Comparison of ENCODE assay signal across 25 mouse cellular contexts in genomic region chr10:89102025-89102424, GRCm38 (mm10).
DNase-seq lines count a peak whose midpoint lies in the region; ATAC-seq and TF ChIP-seq lines count a peak whose summit lies in the region.
"Had no signal": no experiment of that assay in that cellular context is flagged by ENCODE, and none has a peak within 500 bp of the region (broad histone marks: within the 10 kb centered on the region; RNA-seq: fewer than 3 reads in every experiment).

No protein-coding gene starts in this region.

- TF ChIP-seq POLR2A in brain, embryonic 14.5 days (IDR thresholded peaks at IDR 0.05; ENCODE audit: borderline replicate concordance, extremely low read depth, insufficient read depth, insufficient read length, poor library complexity, severe bottlenecking), result no peak

- H3K9me3 ChIP-seq in hindbrain, embryonic 14.5 days (ENCODE audit: control insufficient read depth, low read length), result no peaks in the 10 kb centered on the region
- H3K9me3 ChIP-seq in hindbrain, embryonic 12.5 days (replicated peaks), result no peaks in the 10 kb centered on the region
- no peaks in the 10 kb centered on the region for H3K9me3 ChIP-seq in midbrain, embryonic 13.5 days
- no peaks in the 10 kb centered on the region for H3K9me3 ChIP-seq in midbrain, embryonic 14.5 days (ENCODE audit: control insufficient read depth, low read length)
- no peaks in the 10 kb centered on the region for H3K9me3 ChIP-seq in neural tube, embryonic 13.5 days
- H3K9me3 ChIP-seq: heart, embryonic 12.5 days; liver, embryonic 12.5 days; stomach, embryonic 15.5 days had no signal

- no peaks in the 10 kb centered on the region for H3K27me3 ChIP-seq in hindbrain, embryonic 14.5 days (ENCODE audit: control insufficient read depth, insufficient read depth, low read length)
- H3K27me3 ChIP-seq in hindbrain, embryonic 12.5 days, result no peaks in the 10 kb centered on the region
- no peaks in the 10 kb centered on the region for H3K27me3 ChIP-seq in midbrain, embryonic 13.5 days
- H3K27me3 ChIP-seq in midbrain, embryonic 14.5 days (ENCODE audit: control insufficient read depth, insufficient read depth, low read length), result no peaks in the 10 kb centered on the region
- H3K27me3 ChIP-seq in neural tube, embryonic 13.5 days, result no peaks in the 10 kb centered on the region
- H3K27me3 ChIP-seq: heart, embryonic 12.5 days; liver, embryonic 12.5 days; stomach, embryonic 15.5 days had no signal

- H3K36me3 ChIP-seq in hindbrain, embryonic 14.5 days (replicated peaks; ENCODE audit: control insufficient read depth, insufficient read depth), result no peaks in the 10 kb centered on the region
- H3K36me3 ChIP-seq in hindbrain, embryonic 12.5 days, result no peaks in the 10 kb centered on the region
- no peaks in the 10 kb centered on the region for H3K36me3 ChIP-seq in midbrain, embryonic 13.5 days
- H3K36me3 ChIP-seq in midbrain, embryonic 14.5 days (ENCODE audit: control insufficient read depth, insufficient read depth, low read length), result no peaks in the 10 kb centered on the region
- H3K36me3 ChIP-seq in neural tube, embryonic 13.5 days, result no peaks in the 10 kb centered on the region
- H3K36me3 ChIP-seq: heart, embryonic 12.5 days; liver, embryonic 12.5 days; stomach, embryonic 15.5 days had no signal

- no peak overlapping the region for H3K9ac ChIP-seq in hindbrain, embryonic 14.5 days
- H3K9ac ChIP-seq in hindbrain, embryonic 12.5 days, result no peak overlapping the region
- no peak overlapping the region for H3K9ac ChIP-seq in midbrain, embryonic 13.5 days (replicated peaks)
- H3K9ac ChIP-seq in midbrain, embryonic 14.5 days (replicated peaks; ENCODE audit: low read length), result no peak overlapping the region
- H3K9ac ChIP-seq in neural tube, embryonic 13.5 days, result no peak overlapping the region
- H3K9ac ChIP-seq: heart, embryonic 12.5 days; liver, embryonic 12.5 days; liver, postnatal 0 days; stomach, embryonic 15.5 days had no signal

- no peak overlapping the region for H3K4me3 ChIP-seq in hindbrain, embryonic 14.5 days (replicated peaks; ENCODE audit: low read length)
- no peak overlapping the region for H3K4me3 ChIP-seq in hindbrain, embryonic 12.5 days
- H3K4me3 ChIP-seq in midbrain, embryonic 13.5 days (replicated peaks), result no peak overlapping the region
- H3K4me3 ChIP-seq in midbrain, embryonic 14.5 days (replicated peaks; ENCODE audit: low read depth, low read length), result no peak overlapping the region
- H3K4me3 ChIP-seq in neural tube, embryonic 13.5 days, result no peak overlapping the region
- H3K4me3 ChIP-seq: gastrocnemius, adult 2 months; heart, adult 2 months; heart, embryonic 12.5 days; liver, embryonic 12.5 days; stomach, embryonic 15.5 days had no signal

- no peaks in the 10 kb centered on the region for H3K4me1 ChIP-seq in hindbrain, embryonic 14.5 days (replicated peaks; ENCODE audit: control insufficient read depth, insufficient read depth, low read length)
- H3K4me1 ChIP-seq in hindbrain, embryonic 12.5 days, result no peaks in the 10 kb centered on the region
- 0 out of 2 replicates have a peak, but pooled peaks cover 3% of the 10 kb centered on the region for H3K4me1 ChIP-seq in midbrain, embryonic 13.5 days (replicated peaks)
- no peaks in the 10 kb centered on the region for H3K4me1 ChIP-seq in midbrain, embryonic 14.5 days (ENCODE audit: control insufficient read depth, insufficient read depth, low read length)
- H3K4me1 ChIP-seq in neural tube, embryonic 13.5 days (replicated peaks), result peaks cover 6% of the 10 kb centered on the region
- H3K4me1 ChIP-seq: heart, embryonic 12.5 days; liver, embryonic 12.5 days; stomach, embryonic 15.5 days had no signal

- WGBS in hindbrain, embryonic 14.5 days, result 47% methylated on average over 7 of the region's 7 CpGs
- WGBS in hindbrain, embryonic 12.5 days, result 56% methylated on average over 7 of the region's 7 CpGs
- WGBS in midbrain, embryonic 13.5 days, result 67% methylated on average over 7 of the region's 7 CpGs
- WGBS in midbrain, embryonic 14.5 days, result 64% methylated on average over 7 of the region's 7 CpGs
- WGBS in neural tube, embryonic 13.5 days, result 35% methylated on average over 7 of the region's 7 CpGs

- 0 out of 2 replicates have a peak overlapping the region, but pooled peaks have one; percentile 26 for H3K27ac ChIP-seq in hindbrain, embryonic 14.5 days
- no peak overlapping the region for H3K27ac ChIP-seq in hindbrain, embryonic 12.5 days
- H3K27ac ChIP-seq in midbrain, embryonic 13.5 days, result no peak overlapping the region
- H3K27ac ChIP-seq in midbrain, embryonic 14.5 days (replicated peaks; ENCODE audit: low read depth, low read length), result no peak overlapping the region
- H3K27ac ChIP-seq in neural tube, embryonic 13.5 days (replicated peaks), result 0 out of 2 replicates have a peak overlapping the region, but pooled peaks have one; percentile 38
- H3K27ac ChIP-seq: gastrocnemius, adult 2 months; heart, adult 2 months; liver, embryonic 12.5 days; macrophage; stomach, embryonic 15.5 days had no signal

- ATAC-seq in hindbrain, embryonic 14.5 days (ENCODE audit: low FRiP score), result no peak
- ATAC-seq in hindbrain, embryonic 12.5 days (ENCODE audit: low FRiP score), result no peak
- ATAC-seq in midbrain, embryonic 13.5 days, result peak; percentile 48; the same call in 1 of the 2 replicates
- ATAC-seq in midbrain, embryonic 14.5 days (ENCODE audit: low FRiP score, low TSS enrichment), result no peak
- peak; percentile 59; the same call in 1 of the 2 replicates for ATAC-seq in neural tube, embryonic 13.5 days (ENCODE audit: low read depth)
- ATAC-seq: forebrain, embryonic 14.5 days; intestine, postnatal 0 days; liver, embryonic 12.5 days; liver, postnatal 0 days; lung, postnatal 0 days had no signal

- TF ChIP-seq CTCF in brain, embryonic 14.5 days (IDR thresholded peaks at IDR 0.05; ENCODE audit: borderline replicate concordance, extremely low read depth, insufficient read depth, insufficient read length), result no peak

- H3K4me2 ChIP-seq in hindbrain, embryonic 14.5 days (replicated peaks), result no peak overlapping the region
- no peak overlapping the region for H3K4me2 ChIP-seq in hindbrain, embryonic 12.5 days (replicated peaks)
- H3K4me2 ChIP-seq in midbrain, embryonic 13.5 days (replicated peaks), result no peak overlapping the region
- no peak overlapping the region for H3K4me2 ChIP-seq in midbrain, embryonic 14.5 days (ENCODE audit: low read length)
- no peak overlapping the region for H3K4me2 ChIP-seq in neural tube, embryonic 13.5 days
- H3K4me2 ChIP-seq: heart, embryonic 12.5 days; liver, embryonic 12.5 days; stomach, embryonic 15.5 days had no signal

- no peak for DNase-seq in hindbrain, embryonic 14.5 days (ENCODE audit: low spot score)
- no peak for DNase-seq in midbrain, embryonic 14.5 days
- DNase-seq in brain, embryonic 14.5 days (ENCODE audit: low read depth), result peak; percentile 35
- no peak for DNase-seq in gastrocnemius, postnatal 4 days (ENCODE audit: low spot score in 2 of 2)
- DNase-seq: adrenal gland, postnatal 25 days; cerebellum, adult 2 months; cerebellum, postnatal 36 days; gastrocnemius, adult 2 months; gastrocnemius, postnatal 36 days; heart, adult 2 months; heart, postnatal 4 days; kidney, adult 9 months; kidney, postnatal 10 days; liver, postnatal 0 days; right cerebral cortex, postnatal 14 days had no signal

Comparison
In these comparisons a context has a peak if more than half of its experiments do, and no peak if none do; other contexts are left out.
1. ATAC-seq: peak in midbrain, embryonic 13.5 days (single experiment) and neural tube, embryonic 13.5 days (single experiment); none in hindbrain, embryonic 14.5 days (single experiment), hindbrain, embryonic 12.5 days (single experiment) and midbrain, embryonic 14.5 days (single experiment).
2. H3K27ac ChIP-seq: peak in hindbrain, embryonic 14.5 days (single experiment) and neural tube, embryonic 13.5 days (single experiment); none in hindbrain, embryonic 12.5 days (single experiment), midbrain, embryonic 13.5 days (single experiment) and midbrain, embryonic 14.5 days (single experiment).